In genomic region chr10:20314797-20315196, GRCm38 (mm10) we compare ENCODE assay signal across 10 mouse cellular contexts. TPM values are rescaled to one million over a fixed set of nuclear protein-coding genes. Genes with fewer than 3 reads are reported as not detected.
DNase-seq lines count a peak whose midpoint lies in the region; ATAC-seq lines count a peak whose summit lies in the region.
"Had no signal": no experiment of that assay in that cellular context is flagged by ENCODE, and none has a peak within 500 bp of the region (broad histone marks: within the 10 kb centered on the region; RNA-seq: fewer than 3 reads in every experiment).

No protein-coding gene starts in this region.

- no peak overlapping the region for H3K4me3 ChIP-seq in midbrain, embryonic 11.5 days (ENCODE audit: low read depth, low read length)
- H3K4me3 ChIP-seq: limb, embryonic 15.5 days had no signal

- no peak for ATAC-seq in midbrain, embryonic 11.5 days (ENCODE audit: low FRiP score)
- ATAC-seq: inflammation-experienced regulatory T-cells, adult 6 months had no signal

- no peak overlapping the region for H3K4me2 ChIP-seq in midbrain, embryonic 11.5 days
- H3K4me2 ChIP-seq: limb, embryonic 15.5 days had no signal

- no peak overlapping the region for H3K27ac ChIP-seq in midbrain, embryonic 11.5 days (ENCODE audit: low read depth, low read length)
- H3K27ac ChIP-seq: limb, embryonic 15.5 days had no signal

- DNase-seq in cerebellum, postnatal 10 days, result peak; percentile 30 to 46
- no peak for DNase-seq in cerebellum, adult 8-10 months
- DNase-seq in kidney, postnatal 10 days, result peak; percentile 39
- DNase-seq in kidney, adult 8-10 months, result no peak
- DNase-seq in ZHBTc4 (ENCODE audit: low read depth, low spot score), result peak; percentile 65
- DNase-seq in lung, postnatal 14 days, result peak; percentile 13
- no peak for DNase-seq in frontal cortex, postnatal 36 days (ENCODE audit: low spot score in 2 of 2)
- DNase-seq in midbrain, embryonic 11.5 days (ENCODE audit: low spot score, missing footprints), result no peak

- no peaks in the 10 kb centered on the region for H3K9me3 ChIP-seq in midbrain, embryonic 11.5 days (ENCODE audit: control insufficient read depth, low read length)
- H3K9me3 ChIP-seq: limb, embryonic 15.5 days had no signal

- H3K4me1 ChIP-seq in midbrain, embryonic 11.5 days (ENCODE audit: control insufficient read depth, insufficient read depth, low read length), result peaks cover 10% of the 10 kb centered on the region

- H3K9ac ChIP-seq in midbrain, embryonic 11.5 days (ENCODE audit: low read length), result no peak overlapping the region
- H3K9ac ChIP-seq: limb, embryonic 15.5 days had no signal

- H3K36me3 ChIP-seq in midbrain, embryonic 11.5 days (ENCODE audit: control insufficient read depth, insufficient read depth, low read length), result 0 out of 2 replicates have a peak, but pooled peaks cover 6% of the 10 kb centered on the region

- no peaks in the 10 kb centered on the region for H3K27me3 ChIP-seq in midbrain, embryonic 11.5 days (ENCODE audit: control insufficient read depth, insufficient read depth, low read length)
- H3K27me3 ChIP-seq: limb, embryonic 15.5 days had no signal

- 56% methylated on average over 2 of the region's 2 CpGs for WGBS in midbrain, embryonic 11.5 days

RNA-seq across cellular contexts. Expression of gene Bclaf1, which starts 2.5 kb away (rescaled TPM):
- polyA plus RNA-seq in midbrain, embryonic 11.5 days (2014; fragmentation: Nextera tagmentation; extraction: Ambion mirVana), result 176 and 188 TPM in 2 replicates

RNA-seq across cellular contexts. Expression of gene Mtfr2, which starts 32.8 kb away (rescaled TPM):
- polyA plus RNA-seq in midbrain, embryonic 11.5 days (2014; fragmentation: Nextera tagmentation; extraction: Ambion mirVana), result 1.4 TPM in 2 replicates

Comparison
In these comparisons a context has a peak if more than half of its experiments do, and no peak if none do; other contexts are left out.
1. DNase-seq: peak in cerebellum, postnatal 10 days (2 of 2), kidney, postnatal 10 days (single experiment), ZHBTc4 (single experiment) and lung, postnatal 14 days (single experiment); none in cerebellum, adult 8-10 months (single experiment), kidney, adult 8-10 months (0 of 2), frontal cortex, postnatal 36 days (0 of 2) and midbrain, embryonic 11.5 days (single experiment).